Mouse (Mus musculus) layer of hippocampus, adult 8-10 months (tissue): Measurements from ENCODE around the gene Olfr93. TPM values are rescaled to one million over a fixed set of nuclear protein-coding genes. Genes with fewer than 3 reads are reported as not detected.
A peak's percentile ranks its signal among the peaks of the same experiment; 100 is the strongest.
"Not testable (repeated sequence)": the region's sequence is repeated elsewhere in the genome, so short reads cannot be mapped to it uniquely, and the experiment has no call there.

Experiments used
- DNase-seq, 2 experiments: peaks; one replicate each; pipeline ENCODE4 v3.0.0; 2022; ENCODE audit warnings: low spot score in 2 of 2
- total RNA-seq, 4 experiments: library from RNA; stranded (reverse); gene quantifications; 2 replicates each; pipeline ENCODE4 v1.2.4; 2022

Gene Olfr93
- total RNA-seq: not detected

GRCm38 (mm10) chr17:37161394-37161793, at the start of gene Olfr93:
Gene Olfr93 (minus strand): TSS chr17:37161494.
- DNase-seq: no peak

- DNase-seq: no peak
Observed at GRCm38 (mm10) chr17:37203917-37204236, 42.6 kb upstream of the Olfr93 start.

- peak; percentile 67 to 91 for DNase-seq
Observed at GRCm38 (mm10) chr17:37203206-37203916, 42.1 kb upstream of the Olfr93 start.

GRCm38 (mm10) chr17:37200894-37201293, 39.6 kb upstream of the Olfr93 start, which contains the start of gene Olfr94:
Gene Olfr94 (minus strand): TSS chr17:37200994.
- DNase-seq: no peak

- DNase-seq: peak in 1 of 2 experiments; percentile 27
Observed at GRCm38 (mm10) chr17:37196845-37197724, 35.8 kb upstream of the Olfr93 start.

GRCm38 (mm10) chr17:37194782-37195181, 33.5 kb upstream of the Olfr93 start:
- DNase-seq: no peak

GRCm38 (mm10) chr17:37193656-37194055, 32.4 kb upstream of the Olfr93 start, which contains the start of gene Ubd:
Gene Ubd (plus strand): TSS chr17:37193892.
- DNase-seq: no peak

GRCm38 (mm10) chr17:37193032-37193431, 31.7 kb upstream of the Olfr93 start:
- no peak for DNase-seq

- DNase-seq: no peak
Observed at GRCm38 (mm10) chr17:37190711-37191110, 29.4 kb upstream of the Olfr93 start.

- no peak for DNase-seq
Observed at GRCm38 (mm10) chr17:37185474-37185873, 24.2 kb upstream of the Olfr93 start.

GRCm38 (mm10) chr17:37131366-37131765, 29.9 kb downstream of the Olfr93 start:
- DNase-seq: not testable (repeated sequence)

- no peak for DNase-seq
Observed at GRCm38 (mm10) chr17:37119988-37120387, 41.3 kb downstream of the Olfr93 start, which contains the start of gene Olfr92. Gene Olfr92 (minus strand): TSS chr17:37120088.

GRCm38 (mm10) chr17:37098178-37098577, 63.1 kb downstream of the Olfr93 start, which contains the start of gene Olfr91:
Gene Olfr91 (minus strand): TSS chr17:37098278.
- DNase-seq: no peak

GRCm38 (mm10) chr17:37093289-37093688, 68.0 kb downstream of the Olfr93 start:
- no peak for DNase-seq

- DNase-seq: no peak
Observed at GRCm38 (mm10) chr17:37092198-37092597, 69.1 kb downstream of the Olfr93 start.

Other genes with a start within 250 kb of the Olfr93 start
- 1 to 10 TPM; 3.9 to 4.3 (median 4.2) TPM for gene Rnf39, start 218.6 kb downstream of the Olfr93 start, total RNA-seq
- 100 to 1,000 TPM; 122 to 142 (median 124) TPM for gene Ppp1r11, start 209.8 kb downstream of the Olfr93 start, total RNA-seq
- gene Znrd1, start 202.9 kb downstream of the Olfr93 start, total RNA-seq: 10 to 100 TPM; 26.6 to 35.5 (median 32.2) TPM
- gene Znrd1as, start 202.9 kb downstream of the Olfr93 start, total RNA-seq: 1 to 10 TPM; 4.1 to 6.8 (median 5.8) TPM
- gene 2410137M14Rik, start 180.3 kb downstream of the Olfr93 start, total RNA-seq: under 1 TPM in 1 of 4 experiments, not detected in 3; 0.47 TPM
- gene H2-M5, start 172.0 kb downstream of the Olfr93 start, total RNA-seq: 1 to 10 TPM in 2 of 4 experiments, under 1 TPM in 2; 0.49 to 1.6 (median 0.91) TPM
- 10 to 100 TPM in 2 of 4 experiments, 1 to 10 TPM in 2; 8.9 to 10.8 (median 9.8) TPM for gene Zfp57, start 160.3 kb downstream of the Olfr93 start, total RNA-seq
- 10 to 100 TPM; 35.6 to 57.5 (median 47.8) TPM for gene Mog, start 138.1 kb downstream of the Olfr93 start, total RNA-seq
- 100 to 1,000 TPM; 595 to 693 (median 673) TPM for gene Gabbr1, start 115.5 kb downstream of the Olfr93 start, total RNA-seq
- gene Olfr90, start 73.0 kb downstream of the Olfr93 start, total RNA-seq: not detected
- gene Olfr91, start 63.2 kb downstream of the Olfr93 start, total RNA-seq: not detected
- not detected for gene Olfr92, start 41.4 kb downstream of the Olfr93 start, total RNA-seq
- gene Ubd, start 32.4 kb upstream of the Olfr93 start, total RNA-seq: not detected
- not detected for gene Olfr94, start 39.5 kb upstream of the Olfr93 start, total RNA-seq
- gene Olfr95, start 51.6 kb upstream of the Olfr93 start, total RNA-seq: not detected
- not detected for gene Olfr96, start 58.7 kb upstream of the Olfr93 start, total RNA-seq
- not detected for gene Olfr97, start 75.8 kb upstream of the Olfr93 start, total RNA-seq
- not detected for gene Olfr98, start 102.3 kb upstream of the Olfr93 start, total RNA-seq
- gene H2-M3, start 108.7 kb upstream of the Olfr93 start, total RNA-seq: 1 to 10 TPM; 2.4 to 6.3 (median 4.2) TPM
- gene Olfr99, start 122.0 kb upstream of the Olfr93 start, total RNA-seq: not detected
- gene Olfr101, start 142.8 kb upstream of the Olfr93 start, total RNA-seq: not detected
- not detected for gene Olfr102, start 155.6 kb upstream of the Olfr93 start, total RNA-seq
- not detected for gene Olfr103, start 178.2 kb upstream of the Olfr93 start, total RNA-seq
- gene Olfr104-ps, start 198.1 kb upstream of the Olfr93 start, total RNA-seq: not detected
- not detected for gene Olfr105-ps, start 217.5 kb upstream of the Olfr93 start, total RNA-seq
- not detected for gene Olfr106-ps, start 228.9 kb upstream of the Olfr93 start, total RNA-seq
- gene Olfr107, start 237.7 kb upstream of the Olfr93 start, total RNA-seq: not detected